Mouse (Mus musculus): ENCODE data around the gene Wbp2nl. TPM values are rescaled to one million over a fixed set of nuclear protein-coding genes. Genes with fewer than 3 reads are reported as not detected.

Gene Wbp2nl
- total and polyA plus RNA-seq, 3 experiments = not detected

- DNase-seq = no peak
Measured at GRCm38 (mm10) chr15:82319613-82320012, 20.9 kb downstream of the Wbp2nl start.

- DNase-seq = no peak
Measured at GRCm38 (mm10) chr15:82322195-82322594, 23.4 kb downstream of the Wbp2nl start.

DNA sequence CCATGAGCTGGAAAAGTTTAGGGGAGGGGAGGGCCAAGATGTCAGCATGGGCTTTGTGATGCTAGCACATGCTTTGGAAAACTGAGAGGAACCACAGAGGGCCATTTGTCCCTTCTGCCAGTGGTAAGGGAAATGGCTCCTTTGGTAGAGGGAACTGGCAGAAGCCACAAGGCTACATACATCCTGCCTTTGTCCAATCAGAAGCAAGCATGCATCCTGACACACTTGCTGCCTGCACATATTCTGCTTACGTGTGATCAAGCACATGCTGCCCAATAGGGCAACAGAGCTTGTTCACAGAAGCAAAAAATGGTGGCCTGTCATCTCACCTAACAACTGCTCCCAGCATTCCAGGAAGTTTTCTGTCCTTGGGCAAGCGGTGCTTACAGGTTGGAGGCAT is 26.6 kb downstream of the Wbp2nl start:
- no peak for DNase-seq

GRCm38 (mm10) chr15:82335194-82335593 is 36.4 kb downstream of the Wbp2nl start:
- no peak for DNase-seq

DNA sequence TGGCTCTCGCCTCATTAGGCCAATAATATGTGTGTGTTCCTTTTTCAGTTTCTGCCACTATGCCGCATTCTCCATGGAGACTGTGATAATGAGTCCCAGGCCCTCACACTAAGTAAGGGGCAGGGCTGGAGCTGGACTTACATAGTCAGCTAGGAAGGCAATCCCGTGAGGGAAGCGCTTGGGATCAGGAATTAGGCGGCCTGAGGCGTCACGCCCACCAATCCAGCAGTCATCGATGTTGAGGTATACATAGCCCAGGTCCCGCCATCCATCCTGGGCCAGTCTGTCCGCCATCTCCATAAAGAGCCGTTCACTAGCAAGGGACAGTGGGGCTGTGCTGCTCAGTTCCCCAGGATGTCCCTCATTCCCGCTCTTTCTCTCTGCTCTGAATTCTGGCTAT is 37.9 kb downstream of the Wbp2nl start:
- no peak for DNase-seq

- DNase-seq = no peak
Measured at GRCm38 (mm10) chr15:82337875-82338274, 39.1 kb downstream of the Wbp2nl start.

DNA sequence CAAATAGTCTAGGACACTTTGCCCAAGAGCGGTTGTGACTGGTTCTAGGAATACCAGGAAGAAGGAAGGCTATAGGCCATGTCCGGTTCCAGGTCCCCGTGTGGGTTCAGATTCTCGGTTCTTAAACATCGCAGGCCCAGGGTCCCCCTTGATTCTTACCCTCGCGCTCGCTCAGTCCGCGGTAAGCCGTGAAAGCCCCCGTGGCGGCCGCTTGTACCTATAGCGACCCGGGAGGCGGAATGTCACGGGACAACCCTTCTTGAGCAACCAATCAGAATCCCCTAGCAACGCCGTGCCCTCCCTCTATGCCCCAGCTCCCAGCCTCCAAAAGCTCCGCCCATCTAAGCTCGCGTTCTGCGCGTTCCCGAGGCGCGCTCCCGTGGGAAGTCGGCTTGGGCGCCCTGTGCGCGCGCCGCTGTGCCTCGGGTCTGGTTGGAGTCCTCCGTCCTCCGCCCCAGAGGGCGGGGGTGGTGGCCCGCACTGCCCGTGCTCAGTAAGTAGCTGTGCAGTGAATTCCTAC is 39.9 kb downstream of the Wbp2nl start, which contains the start of the genes Naga, Pheta2 and Smdt1:
Naga (minus strand) TSS at position 333 of the 520 bp plus-strand sequence.
Pheta2 (plus strand) TSS at position 350 of the 520 bp plus-strand sequence.
Smdt1 (plus strand) TSS at position 367 of the 520 bp plus-strand sequence.
- DNase-seq = peak; percentile 99

DNA sequence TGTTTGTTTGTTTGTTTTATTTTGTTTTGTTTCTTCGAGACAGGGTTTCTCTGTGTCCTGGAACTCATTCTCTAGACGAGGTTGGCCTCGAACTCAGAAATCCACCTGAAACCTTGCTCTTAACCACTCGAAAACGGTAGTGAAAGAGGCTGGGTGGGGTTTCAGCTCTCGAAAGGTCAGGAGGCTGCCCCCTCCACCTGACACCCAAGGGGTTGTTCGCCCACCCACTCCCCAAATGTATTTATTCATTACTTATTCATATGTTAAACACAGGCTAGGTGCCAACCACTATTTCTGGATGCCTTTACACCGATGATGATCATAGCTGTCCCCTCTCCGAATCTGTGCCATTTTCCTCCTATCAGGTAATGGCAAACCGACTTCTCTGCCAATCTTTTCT is 40.4 kb downstream of the Wbp2nl start:
- no peak for DNase-seq

DNA sequence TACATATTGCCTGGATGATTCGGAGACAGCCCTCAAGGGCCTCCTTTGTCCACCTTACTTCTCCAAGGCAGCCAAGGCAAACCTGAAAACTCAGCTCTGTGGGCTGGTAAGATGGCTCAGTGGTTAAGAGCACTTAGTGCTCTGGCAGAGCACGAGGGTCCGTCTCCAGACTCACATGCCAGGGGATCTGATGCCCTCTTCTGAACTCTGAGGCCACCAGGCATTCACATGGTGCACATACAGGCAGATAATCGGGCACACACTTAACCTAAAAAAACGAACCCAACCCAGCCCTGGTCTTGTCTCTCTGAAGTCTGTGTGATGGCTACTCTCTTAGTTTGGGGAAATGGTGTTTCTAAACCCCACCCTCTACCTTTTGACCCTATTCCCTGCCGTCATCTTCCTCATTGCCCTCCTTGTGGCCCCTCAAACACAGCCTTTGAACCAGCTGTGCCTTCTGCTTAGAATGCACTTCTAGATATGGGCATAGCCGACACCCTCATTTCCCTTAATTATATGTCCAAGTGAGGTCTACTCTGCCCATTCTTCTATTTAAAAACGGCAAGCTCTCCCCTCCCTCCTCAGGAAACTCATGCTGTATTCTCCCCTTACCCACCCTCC is 41.0 kb downstream of the Wbp2nl start:
- DNase-seq = no peak

DNA sequence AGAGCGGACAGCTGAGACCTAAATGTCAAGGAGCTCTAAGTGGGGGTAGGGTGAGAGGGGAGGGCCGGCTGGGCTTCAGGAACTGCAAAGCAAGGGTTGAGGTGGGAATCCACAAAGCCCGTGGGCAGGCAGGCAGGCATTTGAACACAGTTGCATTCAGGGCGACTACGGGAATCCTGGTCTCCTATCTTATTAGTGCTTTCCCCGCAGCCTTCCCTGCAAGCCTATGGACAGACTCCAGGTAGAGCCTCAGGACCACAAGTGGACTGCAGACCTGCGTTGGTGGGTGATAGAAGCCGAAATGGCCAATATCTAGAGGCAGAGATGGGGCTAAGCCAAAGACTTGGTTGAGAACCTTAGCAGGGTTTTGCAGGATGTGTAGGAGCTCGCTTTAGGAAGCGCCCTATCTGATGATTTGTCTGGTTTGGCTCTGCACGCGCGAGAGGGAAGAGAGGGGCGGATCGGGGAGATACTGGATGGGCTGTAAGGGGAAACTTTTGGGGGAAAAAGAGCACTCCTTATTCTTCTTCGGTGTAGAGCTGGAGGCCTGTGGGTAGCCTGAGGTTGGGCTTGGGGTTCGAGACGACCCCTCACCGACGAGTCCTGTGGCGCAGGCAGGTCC is 41.8 kb downstream of the Wbp2nl start:
- DNase-seq = no peak

DNA sequence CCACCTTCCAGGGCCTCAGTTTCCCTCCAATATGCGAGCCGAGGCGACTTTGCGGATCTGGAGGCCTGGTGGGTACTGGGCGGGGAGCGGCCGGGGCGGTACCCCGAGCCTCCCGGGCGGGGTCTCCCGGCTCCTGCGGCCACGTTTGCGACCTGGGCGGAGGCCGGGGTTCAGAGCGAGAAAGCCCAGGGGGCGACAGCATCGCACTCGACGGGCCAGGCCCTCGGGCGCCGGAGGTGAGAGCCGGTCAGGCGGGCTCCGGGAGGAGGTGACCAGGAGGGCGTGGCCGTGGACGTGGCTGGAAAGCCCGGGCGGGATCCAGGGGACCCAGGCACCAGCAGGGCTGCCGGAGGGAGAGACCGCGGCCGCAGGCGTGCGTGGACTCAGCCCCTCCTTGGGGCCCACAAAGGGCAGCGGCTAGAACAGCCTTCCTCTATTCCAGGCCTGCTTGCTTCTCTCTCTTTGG is 42.3 kb downstream of the Wbp2nl start:
- peak; percentile 61 for DNase-seq

GRCm38 (mm10) chr15:82341675-82342542 is 43.2 kb downstream of the Wbp2nl start:
- DNase-seq = no peak

DNA sequence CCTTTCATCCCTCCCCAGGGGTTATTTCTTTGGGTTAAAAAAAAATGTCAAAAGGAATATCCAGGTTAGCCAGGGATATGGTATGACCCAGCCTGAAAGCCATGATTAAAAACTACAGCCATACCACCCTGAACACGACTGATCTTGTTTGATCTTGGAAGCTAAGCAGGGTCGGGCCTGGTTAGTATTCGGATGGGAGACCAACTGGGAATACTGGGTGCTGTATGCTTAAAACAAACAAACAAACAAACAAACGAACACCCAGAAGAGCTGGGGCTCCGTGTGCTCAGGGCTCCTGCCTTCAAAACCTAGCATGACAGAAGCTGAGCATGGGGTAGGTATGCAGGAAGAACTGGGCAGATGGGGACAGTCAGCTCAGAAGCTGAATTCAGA is 43.8 kb downstream of the Wbp2nl start:
- DNase-seq = no peak

DNA sequence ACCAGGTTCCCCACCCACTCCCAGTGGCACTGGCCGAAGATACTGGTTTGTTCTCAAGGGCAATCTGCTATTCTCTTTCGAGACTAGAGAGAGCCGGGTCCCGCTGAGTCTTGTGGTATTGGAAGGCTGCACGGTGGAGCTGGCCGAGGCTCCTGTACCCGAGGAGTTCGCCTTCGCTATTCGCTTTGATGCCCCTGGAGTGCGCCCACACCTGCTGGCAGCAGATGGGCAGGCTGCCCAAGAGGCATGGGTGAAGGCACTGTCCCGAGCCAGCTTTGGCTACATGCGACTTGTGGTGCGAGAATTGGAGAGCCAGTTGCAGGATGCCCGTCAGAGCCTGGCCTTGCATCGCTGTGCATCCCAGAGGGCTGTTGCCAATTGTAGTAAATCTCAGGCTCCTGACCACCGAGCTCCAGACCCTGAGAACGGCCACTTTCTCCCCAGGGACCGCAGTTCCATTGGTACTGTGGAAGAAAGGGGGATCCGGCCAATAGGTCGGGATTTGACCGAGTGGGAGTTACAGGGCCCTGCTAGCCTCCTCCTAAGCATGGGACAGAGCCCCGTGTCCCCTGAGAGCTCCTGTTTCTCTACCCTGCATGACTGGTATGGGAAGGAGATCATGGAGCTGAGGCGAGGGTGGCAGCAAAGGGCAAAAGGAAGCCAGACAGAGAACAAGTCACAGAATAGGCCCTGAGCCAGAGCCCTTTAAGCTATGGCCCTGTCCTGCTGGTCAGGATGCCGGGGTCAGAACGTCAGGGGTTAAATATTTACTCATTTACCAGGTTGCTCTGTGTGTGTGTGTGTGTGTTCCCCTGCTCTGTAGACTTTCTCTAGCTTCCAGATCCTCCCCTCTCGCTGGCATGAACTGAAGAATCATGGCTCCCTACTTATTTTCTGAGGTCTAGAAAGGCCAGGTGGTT is 44.9 kb downstream of the Wbp2nl start:
- DNase-seq = no peak

GRCm38 (mm10) chr15:82344971-82345370 is 46.2 kb downstream of the Wbp2nl start:
- DNase-seq = no peak

- DNase-seq = peak; percentile 98
Measured at GRCm38 (mm10) chr15:82345820-82346470, 47.2 kb downstream of the Wbp2nl start.

DNA sequence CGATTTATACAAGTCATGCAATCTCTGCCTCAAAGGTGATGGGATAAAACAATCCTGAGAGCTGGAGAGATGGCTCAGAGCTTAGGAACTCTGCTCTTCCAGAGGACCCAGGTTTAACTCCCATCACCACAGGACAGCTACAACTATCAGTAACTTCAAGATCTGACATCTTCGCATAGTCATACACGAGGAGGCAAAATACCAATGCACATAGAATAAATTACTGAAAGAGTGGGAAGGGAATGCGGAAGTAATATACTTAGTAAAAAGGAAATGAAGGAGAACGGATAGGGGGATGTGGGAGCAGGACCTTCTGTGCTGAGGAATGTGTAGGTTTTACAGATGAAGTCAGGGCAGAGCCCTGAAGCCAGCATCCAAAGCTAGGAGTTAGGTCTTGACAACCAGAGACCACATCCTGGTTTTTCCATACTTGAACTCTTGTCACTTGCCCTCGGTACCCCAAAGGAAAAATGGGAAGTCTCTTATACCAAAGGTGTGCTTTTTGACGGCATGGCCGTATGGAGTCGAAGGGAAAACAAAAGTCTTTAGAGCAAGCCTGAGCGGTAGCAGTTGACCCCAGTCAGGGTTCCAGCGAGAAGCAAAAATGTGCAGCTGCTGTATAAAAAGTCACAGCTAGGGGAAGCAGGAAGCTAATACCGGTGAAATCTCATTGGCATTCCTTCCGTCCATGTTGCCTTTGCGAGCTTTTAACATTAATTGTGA is 48.0 kb downstream of the Wbp2nl start:
- no peak for DNase-seq

DNA sequence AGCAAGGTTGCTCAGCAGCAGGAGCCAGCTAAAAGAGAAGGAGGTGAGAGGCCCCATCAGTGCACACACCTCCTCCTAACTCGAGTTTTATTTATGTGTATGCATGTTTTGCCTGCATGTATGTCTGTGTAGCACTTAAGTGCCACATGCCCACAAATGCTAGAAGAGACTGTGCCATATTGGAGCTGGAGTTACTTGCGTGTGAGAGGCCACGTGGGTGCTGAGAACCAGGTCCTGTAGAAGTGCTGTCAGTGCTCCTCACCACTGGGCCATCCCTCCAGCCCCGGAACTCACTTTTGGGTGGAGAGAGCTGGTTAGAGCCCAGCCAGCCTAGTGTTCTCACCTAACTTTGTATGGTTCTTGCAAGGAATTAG is 48.5 kb downstream of the Wbp2nl start:
- DNase-seq = no peak

- DNase-seq = no peak
Measured at GRCm38 (mm10) chr15:82347852-82348251, 49.1 kb downstream of the Wbp2nl start.

All from adrenal gland, adult 2 months (tissue).